Mouse (Mus musculus) olfactory bulb, adult 2 months (tissue): ENCODE measurements around the gene Slc25a38. TPM values are rescaled to one million over a fixed set of nuclear protein-coding genes. Genes with fewer than 3 reads are reported as not detected.

Experiments used
- H3K27ac ChIP-seq: fragments of 200-500 bp; 2 replicates; pipeline ENCODE4 v1.5.1; 2012; ENCODE audit warnings: low read depth, low read length; ENCODE audit not compliant: insufficient read depth
- H3K4me1 ChIP-seq: fragments of 200-500 bp; 2 replicates; pipeline ENCODE4 v1.6.1; 2012; ENCODE audit warnings: low read length; ENCODE audit not compliant: control insufficient read depth, insufficient read depth
- H3K4me3 ChIP-seq: fragments of 200-500 bp; 2 replicates; pipeline ENCODE4 v1.5.1; 2012; ENCODE audit warnings: mild to moderate bottlenecking, low read depth, low read length, moderate library complexity; ENCODE audit not compliant: insufficient read depth
- CTCF ChIP-seq: fragments of 200-500 bp; IDR thresholded peaks from 2 replicates; pipeline ENCODE4 v1.5.1; 2012; ENCODE audit warnings: low read depth, mild to moderate bottlenecking, low read length, moderate library complexity; ENCODE audit not compliant: insufficient read depth
- POLR2A ChIP-seq: fragments of 200-500 bp; IDR thresholded peaks from 2 replicates; pipeline ENCODE4 v1.6.1; 2012; ENCODE audit warnings: mild to moderate bottlenecking, low read depth, low read length, moderate library complexity; ENCODE audit not compliant: insufficient read depth
- WGBS: fragments of 180-500 bp; shearing (Covaris S2); methylation state at CpG from one replicate; pipeline ENCODE4 v1.1.7; 2018; 5-methylcytosine and 5-hydroxymethylcytosine counted together
- polyA plus RNA-seq: library from polyadenylated mRNA; stranded (reverse); fragments of >200 nt; gene quantifications from 2 replicates; pipeline ENCODE4 v1.2.4, GENCODE M21; 2012; ENCODE audit warnings: low replicate concordance; ENCODE audit not compliant: missing spikeins, insufficient read depth, insufficient read length

Slc25a38 gene
- not detected in 2 replicates for polyA plus RNA-seq

DNA sequence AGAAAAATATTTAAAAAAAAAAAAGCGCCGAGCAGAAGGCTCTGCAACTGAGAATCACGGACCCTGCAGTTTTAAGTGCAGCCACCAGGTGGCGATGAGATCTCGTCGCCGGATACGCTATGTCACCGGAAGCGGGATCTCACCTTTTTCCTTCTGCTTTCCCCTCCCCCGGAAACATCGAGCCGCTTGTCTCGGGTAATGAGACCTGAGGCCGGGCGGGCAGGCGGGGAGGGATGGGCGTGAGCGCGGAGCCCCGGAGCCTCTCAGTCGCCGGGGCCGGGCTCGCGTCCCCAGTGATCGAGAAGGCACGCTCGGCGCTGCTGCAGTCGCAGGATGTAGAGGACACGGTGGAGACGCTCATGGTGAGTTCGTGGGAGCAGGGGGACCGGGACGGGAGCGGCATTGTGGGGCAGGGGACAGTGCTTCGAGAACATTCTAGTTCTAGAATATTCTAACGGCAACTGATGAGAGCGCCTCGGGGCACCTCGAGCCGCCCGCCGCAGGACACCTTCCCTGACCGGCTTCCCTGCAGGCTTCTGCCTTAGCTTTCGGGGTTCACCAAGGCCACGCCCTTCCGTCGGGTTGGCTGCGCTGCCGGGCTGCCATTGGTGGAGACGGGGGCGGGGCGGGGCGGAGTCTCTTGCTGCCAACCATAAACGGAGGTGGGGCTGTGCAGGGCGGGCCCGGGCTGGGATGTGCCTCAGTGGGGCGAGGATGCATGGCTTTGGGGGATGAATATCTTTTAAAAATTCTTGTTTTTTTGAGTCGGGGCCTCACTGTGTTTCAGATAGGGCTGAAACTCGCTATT lies at the start of gene Slc25a38:
Gene Slc25a38 (plus strand): TSS at position 164 of the 808 bp plus-strand sequence.
- peaks cover 8% of the 10 kb centered on the region for H3K4me1 ChIP-seq
- peak within 1 kb of the TSS; percentile 95 for H3K4me3 ChIP-seq
- WGBS, result under 1% methylated on average over 62 of the region's 62 CpGs
- H3K27ac ChIP-seq, result peak within 1 kb of the TSS; percentile 90
- TF ChIP-seq POLR2A, result peak; percentile 91
- peak; percentile 52; the same call in 1 of the 2 replicates for TF ChIP-seq CTCF

DNA sequence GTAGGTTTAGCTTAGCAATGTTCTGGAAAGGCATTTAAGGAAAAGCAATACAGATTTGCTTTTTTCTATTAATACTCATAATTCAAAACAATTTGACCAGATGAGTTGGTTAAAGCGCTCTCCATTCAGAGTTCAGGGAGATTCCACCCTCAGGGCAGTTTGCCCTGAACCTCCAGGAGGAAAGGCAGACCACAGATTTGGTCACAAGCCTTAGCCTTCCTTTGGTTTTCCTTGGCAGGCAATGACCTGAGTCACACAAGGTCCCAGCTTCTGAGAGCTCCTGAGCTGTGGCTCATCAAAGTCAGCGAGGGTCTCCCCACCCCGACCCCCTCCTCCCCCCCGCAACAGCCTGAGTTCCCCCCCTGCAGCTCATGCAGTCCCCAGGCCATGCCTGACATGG lies 45.9 kb upstream of the Slc25a38 start:
- H3K4me1 ChIP-seq, result no peaks in the 10 kb centered on the region
- TF ChIP-seq POLR2A (no peak), CTCF (no peak)
- no peak overlapping the region for H3K4me3 ChIP-seq
- no peak overlapping the region for H3K27ac ChIP-seq
- 72% methylated on average over 4 of the region's 4 CpGs for WGBS

GRCm38 (mm10) chr9:120067609-120068008 lies 42.6 kb upstream of the Slc25a38 start:
- WGBS, result 89% methylated on average over 2 of the region's 2 CpGs
- TF ChIP-seq POLR2A (no peak), CTCF (no peak)
- no peaks in the 10 kb centered on the region for H3K4me1 ChIP-seq
- no peak overlapping the region for H3K27ac ChIP-seq
- H3K4me3 ChIP-seq, result no peak overlapping the region

DNA sequence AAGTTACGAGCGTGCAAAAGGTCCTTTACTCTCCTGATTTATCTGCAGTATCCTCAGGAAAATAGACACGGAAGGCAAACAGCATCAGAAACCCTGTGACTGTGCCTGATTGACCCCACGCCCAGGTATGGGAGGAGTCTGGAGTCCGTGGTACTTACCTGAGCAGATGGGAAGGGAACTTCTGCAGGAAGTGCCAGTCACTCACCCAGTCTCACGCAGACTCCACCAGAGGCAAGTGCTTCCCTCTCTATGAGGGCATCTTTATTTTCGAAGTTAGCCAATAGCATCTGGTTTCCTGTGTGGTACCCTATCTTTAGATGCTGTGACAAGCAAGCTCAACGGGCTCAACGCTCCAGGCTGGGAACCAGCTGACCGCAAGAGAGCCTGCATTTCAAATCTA lies 42.1 kb upstream of the Slc25a38 start:
- 77% methylated on average over 10 of the region's 10 CpGs for WGBS
- Histone ChIP-seq H3K27ac (no peak overlapping the region), H3K4me3 (no peak overlapping the region)

DNA sequence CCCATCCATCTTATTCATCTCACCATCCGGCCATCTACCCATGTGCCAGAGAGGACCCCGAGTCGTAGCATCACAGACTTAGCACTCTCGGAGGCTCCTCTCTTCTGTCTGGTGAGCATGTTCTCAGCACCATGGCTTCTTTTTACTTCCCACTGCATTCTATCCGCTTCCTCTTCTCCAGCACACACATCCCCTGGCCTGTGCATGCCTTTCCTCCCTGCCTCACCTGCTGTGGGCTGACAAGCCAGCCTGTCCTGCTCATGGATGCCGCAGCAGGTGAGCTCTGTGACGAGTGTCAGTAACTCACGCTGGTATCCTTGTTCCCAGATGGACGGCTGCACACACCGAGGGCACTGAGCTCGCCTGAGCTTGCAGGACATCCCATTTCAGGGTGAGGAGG lies 40.4 kb upstream of the Slc25a38 start, which contains the start of gene Cx3cr1:
Gene Cx3cr1 (minus strand): TSS at position 101 of the 400 bp plus-strand sequence.
- WGBS, result 88% methylated on average over 11 of the region's 11 CpGs
- no peak for TF ChIP-seq POLR2A
- no peak for TF ChIP-seq CTCF
- Histone ChIP-seq H3K27ac (no peak within 1 kb of the TSS), H3K4me1 (no peaks in the 10 kb centered on the region), H3K4me3 (no peak within 1 kb of the TSS)

More for the DNA sequence above, 42.1 kb upstream of the Slc25a38 start:
- TF ChIP-seq POLR2A (no peak), CTCF (no peak)
- no peaks in the 10 kb centered on the region for H3K4me1 ChIP-seq

GRCm38 (mm10) chr9:120071251-120071650 lies 38.9 kb upstream of the Slc25a38 start:
- TF ChIP-seq POLR2A (no peak), CTCF (no peak)
- H3K27ac ChIP-seq, result no peak overlapping the region
- H3K4me1 ChIP-seq, result no peaks in the 10 kb centered on the region
- WGBS, result 78% methylated on average over 2 of the region's 2 CpGs
- no peak overlapping the region for H3K4me3 ChIP-seq

- no peak for TF ChIP-seq POLR2A
- TF ChIP-seq CTCF, result peak; percentile 90; the same call in 1 of the 2 replicates
- Histone ChIP-seq H3K4me3 (no peak overlapping the region), H3K4me1 (no peaks in the 10 kb centered on the region), H3K27ac (no peak overlapping the region)
- 11% methylated on average over 3 of the region's 3 CpGs for WGBS
These were observed 37.0 kb upstream of the Slc25a38 start for GRCm38 (mm10) chr9:120073169-120073568.

DNA sequence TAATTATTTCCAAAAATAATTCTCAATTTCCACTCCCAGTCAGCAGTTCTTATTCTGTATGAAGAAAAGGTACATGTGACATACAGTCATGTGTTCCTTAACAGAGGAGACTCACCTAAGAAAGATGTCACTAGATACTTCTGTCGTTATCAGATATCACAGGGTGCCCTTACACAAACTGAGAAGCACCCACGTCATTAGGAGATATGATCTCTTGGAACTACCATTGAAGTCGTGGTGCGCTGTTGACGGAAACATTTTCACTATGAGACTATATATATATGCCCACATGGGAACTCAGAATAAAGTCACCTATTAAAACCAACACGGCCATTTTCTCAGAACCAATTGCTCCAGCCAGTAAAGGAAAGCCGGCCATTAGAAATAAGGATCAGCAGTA lies 35.7 kb upstream of the Slc25a38 start:
- no peak overlapping the region for H3K27ac ChIP-seq
- WGBS, result 91% methylated on average over 7 of the region's 7 CpGs
- H3K4me3 ChIP-seq, result no peak overlapping the region
- no peaks in the 10 kb centered on the region for H3K4me1 ChIP-seq
- no peak for TF ChIP-seq CTCF
- no peak for TF ChIP-seq POLR2A

DNA sequence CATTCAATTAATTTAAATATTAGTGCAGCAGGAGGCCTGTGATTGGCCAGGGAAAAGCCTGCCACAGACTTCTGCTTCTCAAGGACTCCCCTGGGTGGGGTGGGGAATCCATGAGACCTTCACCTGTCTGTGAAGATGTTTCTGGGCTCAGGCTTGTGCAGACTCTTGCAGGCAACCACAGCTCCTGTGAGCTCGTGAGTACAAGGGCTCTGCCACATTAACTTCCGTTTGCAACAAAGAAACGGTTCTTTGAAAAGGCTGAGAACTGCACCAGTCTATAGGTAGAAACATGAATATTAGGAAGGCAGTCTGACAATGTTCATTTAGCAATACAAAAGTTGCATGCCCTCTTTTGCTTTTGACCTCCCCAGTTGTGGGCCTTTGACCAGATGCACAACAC lies 31.9 kb upstream of the Slc25a38 start:
- Histone ChIP-seq H3K27ac (no peak overlapping the region), H3K4me3 (no peak overlapping the region), H3K4me1 (peaks cover 3% of the 10 kb centered on the region; the same call in 1 of the 2 replicates)
- TF ChIP-seq POLR2A, result no peak
- 83% methylated on average over 3 of the region's 3 CpGs for WGBS
